ENCODE assay signal across 9 mouse cellular contexts in the genomic region with DNA sequence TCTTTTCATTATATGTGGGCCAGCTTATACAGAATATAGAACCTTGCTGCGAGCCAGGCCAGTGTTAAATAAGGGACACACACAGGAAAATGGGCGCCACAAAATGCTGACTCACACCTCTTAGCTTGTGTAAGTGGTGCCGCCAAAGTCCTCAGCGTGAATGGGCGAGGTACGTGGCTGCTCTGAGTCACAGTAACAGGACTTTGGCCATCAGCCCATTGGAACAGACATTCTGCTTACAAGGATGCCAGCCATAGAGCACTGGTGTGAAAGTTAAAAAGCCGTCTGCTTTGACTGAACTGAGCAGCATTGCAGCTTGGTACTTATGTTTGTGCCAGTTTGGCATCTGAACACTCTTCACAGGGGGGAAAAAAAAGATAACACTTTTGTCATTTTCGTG.
A peak's percentile ranks its signal among the peaks of the same experiment; 100 is the strongest.
DNase-seq lines count a peak whose midpoint lies in the region; ATAC-seq and TF ChIP-seq lines count a peak whose summit lies in the region.
"Had no signal": no experiment of that assay in that cellular context is flagged by ENCODE, and none has a peak within 500 bp of the region (broad histone marks: within the 10 kb centered on the region; RNA-seq: fewer than 3 reads in every experiment).

No protein-coding gene starts in this region.

- H3K36me3 ChIP-seq in heart, embryonic 11.5 days (ENCODE audit: control insufficient read depth, insufficient read depth, low read length), result no peaks in the 10 kb centered on the region
- H3K36me3 ChIP-seq in forebrain, postnatal 0 days (ENCODE audit: insufficient read depth), result no peaks in the 10 kb centered on the region
- H3K36me3 ChIP-seq in neural tube, embryonic 15.5 days, result no peaks in the 10 kb centered on the region
- H3K36me3 ChIP-seq: heart, embryonic 13.5 days had no signal

- H3K27ac ChIP-seq in heart, embryonic 11.5 days (ENCODE audit: low read depth, low read length), result no peak overlapping the region
- H3K27ac ChIP-seq in forebrain, postnatal 0 days (ENCODE audit: low read depth, low read length), result no peak overlapping the region
- no peak overlapping the region for H3K27ac ChIP-seq in neural tube, embryonic 15.5 days (replicated peaks)
- H3K27ac ChIP-seq: heart, embryonic 13.5 days had no signal

- H3K4me3 ChIP-seq in heart, embryonic 11.5 days (ENCODE audit: low read depth, low read length), result no peak overlapping the region
- H3K4me3 ChIP-seq in forebrain, postnatal 0 days (ENCODE audit: low read depth, low read length), result no peak overlapping the region
- H3K4me3 ChIP-seq in neural tube, embryonic 15.5 days (replicated peaks), result no peak overlapping the region
- H3K4me3 ChIP-seq: heart, embryonic 13.5 days had no signal

- no peak for ATAC-seq in heart, embryonic 11.5 days (replicated peaks; ENCODE audit: insufficient number of reproducible peaks, low FRiP score, low TSS enrichment)
- peak; percentile 91 for ATAC-seq in forebrain, postnatal 0 days
- ATAC-seq in neural tube, embryonic 15.5 days (ENCODE audit: low FRiP score), result peak; percentile 75
- no peak for ATAC-seq in CD4-positive, CD25-positive, alpha-beta regulatory T cell, adult 4 months

- H3K4me2 ChIP-seq in heart, embryonic 11.5 days, result no peak overlapping the region
- no peak overlapping the region for H3K4me2 ChIP-seq in forebrain, postnatal 0 days (ENCODE audit: low read depth)
- H3K4me2 ChIP-seq in neural tube, embryonic 15.5 days, result no peak overlapping the region
- H3K4me2 ChIP-seq: heart, embryonic 13.5 days had no signal

- H3K9ac ChIP-seq in heart, embryonic 11.5 days (ENCODE audit: low read depth, low read length), result no peak overlapping the region
- H3K9ac ChIP-seq in forebrain, postnatal 0 days, result no peak overlapping the region
- no peak overlapping the region for H3K9ac ChIP-seq in neural tube, embryonic 15.5 days (replicated peaks)
- H3K9ac ChIP-seq: heart, embryonic 13.5 days had no signal

- no peaks in the 10 kb centered on the region for H3K9me3 ChIP-seq in heart, embryonic 11.5 days (replicated peaks; ENCODE audit: control insufficient read depth, low read length)
- H3K9me3 ChIP-seq in forebrain, postnatal 0 days (ENCODE audit: low read length), result no peaks in the 10 kb centered on the region
- H3K9me3 ChIP-seq in neural tube, embryonic 15.5 days (replicated peaks), result no peaks in the 10 kb centered on the region
- H3K9me3 ChIP-seq: heart, embryonic 13.5 days had no signal

- H3K4me1 ChIP-seq in heart, embryonic 11.5 days (ENCODE audit: control insufficient read depth, insufficient read depth, low read length), result no peaks in the 10 kb centered on the region
- peaks cover 10% of the 10 kb centered on the region for H3K4me1 ChIP-seq in forebrain, postnatal 0 days (ENCODE audit: insufficient read depth)
- H3K4me1 ChIP-seq in neural tube, embryonic 15.5 days, result peaks cover 13% of the 10 kb centered on the region

- peak; percentile 77 to 84 for DNase-seq in heart, adult 18-20 months
- DNase-seq in adrenal gland, postnatal 10 days, result peak; percentile 82
- DNase-seq in forebrain, postnatal 0 days, result peak; percentile 88
- DNase-seq in heart, postnatal 4 days, result peak; percentile 77
- DNase-seq in left cerebral cortex, postnatal 25 days (ENCODE audit: low spot score in 2 of 2), result peak; percentile 69 to 93

- H3K27me3 ChIP-seq in heart, embryonic 11.5 days (ENCODE audit: control insufficient read depth, insufficient read depth, low read length), result no peaks in the 10 kb centered on the region
- no peaks in the 10 kb centered on the region for H3K27me3 ChIP-seq in forebrain, postnatal 0 days (ENCODE audit: insufficient read depth, low read length)
- H3K27me3 ChIP-seq in neural tube, embryonic 15.5 days (replicated peaks), result no peaks in the 10 kb centered on the region
- H3K27me3 ChIP-seq: heart, embryonic 13.5 days had no signal

- TF ChIP-seq CTCF in forebrain, postnatal 0 days (IDR thresholded peaks at IDR 0.05; ENCODE audit: low read depth), result no peak

- intact Hi-C loops in left cerebral cortex, postnatal 25 days (cut with DNase I), result no loop called here

- 68% methylated on average over 8 of the region's 8 CpGs for WGBS in heart, embryonic 11.5 days (ENCODE audit: insufficient replicate concordance)
- 18% methylated on average over 8 of the region's 8 CpGs for WGBS in forebrain, postnatal 0 days
- WGBS in neural tube, embryonic 15.5 days, result 62% methylated on average over 8 of the region's 8 CpGs

Comparison
In these comparisons a context has a peak if more than half of its experiments do, and no peak if none do; other contexts are left out.
1. ATAC-seq: peak in forebrain, postnatal 0 days (single experiment) and neural tube, embryonic 15.5 days (single experiment); none in heart, embryonic 11.5 days (single experiment) and CD4-positive, CD25-positive, alpha-beta regulatory T cell, adult 4 months (single experiment).
2. Peak in every context shown above with its lines, with median percentiles within 50 percentile points of each other: DNase-seq.